Mouse (Mus musculus) CH12.LX (cell line): ENCODE data around the gene Fgfr2. TPM values are rescaled to one million over a fixed set of nuclear protein-coding genes. Genes with fewer than 3 reads are reported as not detected.

ENCODE experiments used
- DNase-seq: peaks from one replicate; pipeline ENCODE4 v3.0.0-alpha.2; 2013; ENCODE audit errors: extremely low read depth
- H3K27ac ChIP-seq: 2 replicates; pipeline ENCODE4 v1.5.1; 2012; ENCODE audit warnings: low read depth, mild to moderate bottlenecking, control low read depth, moderate library complexity; ENCODE audit not compliant: insufficient read depth
- H3K27me3 ChIP-seq: replicated peaks from 2 replicates; pipeline ENCODE3; 2012; ENCODE audit warnings: inconsistent platforms
- H3K36me3 ChIP-seq, 2 experiments: replicated peaks in 1 of 2; 2 replicates each; pipeline versions ENCODE3 to v1.6.1; 2012; ENCODE audit warnings: inconsistent platforms in 1 of 2, low read length in 1 of 2, mild to moderate bottlenecking in 1 of 2, mixed read lengths in 1 of 2, moderate library complexity in 1 of 2; ENCODE audit not compliant: control insufficient read depth in 1 of 2, insufficient read depth in 1 of 2
- H3K4me1 ChIP-seq, 2 experiments: 2 replicates each; pipeline ENCODE4 v1.6.1; 2012; ENCODE audit warnings: inconsistent platforms in 1 of 2, moderate library complexity in 1 of 2; ENCODE audit not compliant: insufficient read depth in 2 of 2, control insufficient read depth in 1 of 2
- H3K4me2 ChIP-seq: 2 replicates; pipeline ENCODE4 v1.6.1; 2012; ENCODE audit warnings: low read depth, mild to moderate bottlenecking, control low read depth; ENCODE audit not compliant: poor library complexity, insufficient read depth, severe bottlenecking
- H3K4me3 ChIP-seq, 3 experiments: fragments of 150-350 bp in 1 of 3; sonication (generic) in 1 of 3; replicated peaks in 1 of 3; 2 replicates each; pipeline versions ENCODE3 to v1.5.1; 2011 to 2012; ENCODE audit warnings: low read depth in 2 of 3, low read length in 2 of 3, mild to moderate bottlenecking in 2 of 3, moderate library complexity in 2 of 3, control low read depth in 1 of 3, improper control_type of control experiment in 1 of 3, inconsistent platforms in 1 of 3, mixed read lengths in 1 of 3; ENCODE audit not compliant: poor library complexity in 1 of 3
- H3K79me2 ChIP-seq: replicated peaks from 2 replicates; pipeline ENCODE4 v1.6.1; 2012; ENCODE audit warnings: mild to moderate bottlenecking, moderate library complexity; ENCODE audit not compliant: control insufficient read depth, poor library complexity, insufficient read depth, severe bottlenecking; ENCODE audit errors: extremely low read depth
- H3K9ac ChIP-seq: 2 replicates; pipeline ENCODE4 v1.6.1; 2012; ENCODE audit warnings: low read depth, mild to moderate bottlenecking, control low read depth, moderate library complexity; ENCODE audit not compliant: insufficient read depth
- H3K9me3 ChIP-seq: replicated peaks from 2 replicates; pipeline ENCODE3; 2012; ENCODE audit warnings: low read length, inconsistent platforms, mixed read lengths
- BHLHE40 ChIP-seq: IDR thresholded peaks from 2 replicates; pipeline ENCODE4 v1.6.1; 2011; ENCODE audit warnings: mild to moderate bottlenecking, low read depth, low read length, improper control_type of control experiment
- CTCF ChIP-seq, 2 experiments: IDR thresholded peaks in 1 of 2; conservative IDR thresholded peaks in 1 of 2; 2 replicates each; pipeline ENCODE4 v1.5.1; 2011 to 2012; ENCODE audit warnings: low read depth in 2 of 2, low read length in 2 of 2, improper control_type of control experiment in 1 of 2, inconsistent platforms in 1 of 2, mild to moderate bottlenecking in 1 of 2, moderate library complexity in 1 of 2
- ELF1 ChIP-seq: IDR thresholded peaks from 2 replicates; pipeline ENCODE4 v1.6.1; 2014; ENCODE audit warnings: low read depth, mild to moderate bottlenecking, inconsistent platforms, low read length, improper control_type of control experiment
- EP300 ChIP-seq: IDR thresholded peaks from 2 replicates; pipeline ENCODE4 v1.6.1; 2011; ENCODE audit warnings: low read length, improper control_type of control experiment
- ETS1 ChIP-seq: conservative IDR thresholded peaks from 2 replicates; pipeline ENCODE4 v1.6.1; 2012; ENCODE audit warnings: low read depth, mild to moderate bottlenecking, inconsistent platforms, low read length, improper control_type of control experiment, moderate library complexity
- KAT2A ChIP-seq: IDR thresholded peaks from 2 replicates; pipeline ENCODE4 v1.6.1; 2012; ENCODE audit warnings: low read length, improper control_type of control experiment, inconsistent platforms; ENCODE audit not compliant: insufficient replicate concordance
- MAFK ChIP-seq: IDR thresholded peaks from 2 replicates; pipeline ENCODE4 v1.6.1; 2011; ENCODE audit warnings: low read length, improper control_type of control experiment; ENCODE audit not compliant: insufficient replicate concordance
- MAX ChIP-seq: IDR thresholded peaks from 2 replicates; pipeline ENCODE4 v1.6.1; 2011; ENCODE audit warnings: low read length, improper control_type of control experiment
- MAZ ChIP-seq: IDR thresholded peaks from 2 replicates; pipeline ENCODE4 v1.6.1; 2012; ENCODE audit warnings: low read depth, mild to moderate bottlenecking, inconsistent platforms, low read length, improper control_type of control experiment, moderate library complexity
- MEF2A ChIP-seq: IDR thresholded peaks from 2 replicates; pipeline ENCODE4 v1.6.1; 2014; ENCODE audit warnings: low read depth, mild to moderate bottlenecking, inconsistent platforms, low read length, improper control_type of control experiment, borderline replicate concordance
- MYC ChIP-seq: IDR thresholded peaks from 2 replicates; pipeline ENCODE4 v1.6.1; 2011; ENCODE audit warnings: low read depth, mild to moderate bottlenecking, improper control_type of control experiment, low read length
- NRF1 ChIP-seq: IDR thresholded peaks from 2 replicates; pipeline ENCODE4 v1.6.1; 2014; ENCODE audit warnings: low read depth, mild to moderate bottlenecking, inconsistent platforms, low read length, improper control_type of control experiment, moderate library complexity
- PAX5 ChIP-seq: IDR thresholded peaks from 2 replicates; pipeline ENCODE4 v1.6.1; 2012; ENCODE audit warnings: low read length, inconsistent platforms, mixed read lengths
- POLR2AphosphoS2 ChIP-seq: IDR thresholded peaks from 2 replicates; pipeline ENCODE4 v1.6.1; 2011; ENCODE audit warnings: low read depth, low read length, improper control_type of control experiment
- RAD21 ChIP-seq: IDR thresholded peaks from 2 replicates; pipeline ENCODE4 v1.6.1; 2011; ENCODE audit warnings: low read depth, mild to moderate bottlenecking, low read length, improper control_type of control experiment, moderate library complexity
- TBP ChIP-seq: conservative IDR thresholded peaks from 2 replicates; pipeline ENCODE4 v1.6.1; 2011; ENCODE audit warnings: low read depth, low read length, improper control_type of control experiment
- TCF12 ChIP-seq: IDR thresholded peaks from 2 replicates; pipeline ENCODE4 v1.6.1; 2014; ENCODE audit warnings: low read depth, mild to moderate bottlenecking, inconsistent platforms, low read length, improper control_type of control experiment
- UBTF ChIP-seq: IDR thresholded peaks from 2 replicates; pipeline ENCODE4 v1.6.1; 2012; ENCODE audit warnings: low read depth, mild to moderate bottlenecking, inconsistent platforms, low read length, improper control_type of control experiment, moderate library complexity
- USF1 ChIP-seq: IDR thresholded peaks from 2 replicates; pipeline ENCODE4 v1.6.1; 2014; ENCODE audit warnings: low read depth, mild to moderate bottlenecking, inconsistent platforms, low read length, improper control_type of control experiment
- ZC3H11A ChIP-seq: IDR thresholded peaks from 2 replicates; pipeline ENCODE4 v1.6.1; 2012; ENCODE audit warnings: low read depth, mild to moderate bottlenecking, inconsistent platforms, low read length, improper control_type of control experiment
- ZMIZ1 ChIP-seq: IDR thresholded peaks from 2 replicates; pipeline ENCODE4 v1.6.1; 2012; ENCODE audit warnings: low read depth, mild to moderate bottlenecking, inconsistent platforms, low read length, improper control_type of control experiment
- dilution Hi-C: fragments of 300-500 bp; cut with MboI; formaldehyde crosslinking; loops from 2 replicates; pipeline ENCODE4 v1.14.3; 2020; ENCODE audit warnings: low sequenced_read_pairs; ENCODE audit not compliant: extremely low pct_unique_long_range_greater_than_20kb, extremely low pct_ligation_motif_present
- in situ Hi-C: fragments of 300-500 bp; cut with MboI; formaldehyde crosslinking; loops from 3 replicates; pipeline ENCODE4 v1.14.3; 2019; ENCODE audit warnings: low sequenced_read_pairs, low pct_ligation_motif_present, low pct_unique_long_range_greater_than_20kb, mixed read lengths
- polyA plus RNA-seq: library from polyadenylated mRNA; unstranded; fragments of >175 nt; gene quantifications from 2 replicates; pipeline ENCODE4 v1.2.1, GENCODE M21; 2012; ENCODE audit warnings: low read depth; ENCODE audit not compliant: insufficient read length
- total RNA-seq, 2 experiments: library from RNA; depleted of rRNA; stranded (reverse); fragments of 300-350 nt in 1 of 2; fragments of >200 nt in 1 of 2; gene quantifications; 2 replicates each; pipeline ENCODE4 v1.2.3; 2012 to 2014

Gene Fgfr2
- total and polyA plus RNA-seq, 3 experiments = not detected

DNA sequence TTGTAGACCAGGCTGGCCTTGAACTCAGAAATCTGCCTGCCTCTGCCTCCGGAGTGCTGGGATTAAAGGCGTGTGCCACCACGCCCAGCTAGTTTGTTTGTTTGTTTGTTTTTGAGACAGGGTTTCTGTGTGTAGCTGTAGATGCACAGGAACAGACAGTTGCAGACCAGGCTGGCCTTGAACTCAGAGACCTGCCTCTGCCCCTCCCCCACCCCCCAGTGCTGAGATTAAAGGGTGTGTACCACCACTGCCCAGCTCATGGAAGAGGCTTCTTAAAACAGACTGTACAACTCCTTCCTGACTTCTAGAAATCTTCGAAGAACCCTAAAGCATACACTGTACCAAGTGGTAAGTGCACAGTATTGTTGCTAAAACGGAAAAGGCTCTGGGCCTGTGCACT lies 2577.7 kb downstream of the Fgfr2 start:
- in situ Hi-C loops (no loop called here), dilution Hi-C loops (no loop called here)
- no peak for TF ChIP-seq RAD21
- Histone ChIP-seq H3K27ac (no peak overlapping the region), H3K9ac (peak overlapping the region; percentile 90; the same call in 1 of the 2 replicates), H3K4me1 (peaks cover 10 to 21% of the 10 kb centered on the region in 2 experiments; a peak in 3 of 4 replicates), H3K4me3 (peak overlapping the region in 1 of 3 experiments; percentile 79), H3K4me2 (peak overlapping the region; percentile 81; the same call in 1 of the 2 replicates), H3K9me3 (peaks cover 9% of the 10 kb centered on the region), H3K27me3 (peaks cover 13% of the 10 kb centered on the region), H3K36me3 (peaks cover 28 to 47% of the 10 kb centered on the region in 2 experiments), H3K79me2 (peaks cover 38% of the 10 kb centered on the region)
- no peak for DNase-seq

- H3K36me3 ChIP-seq = peaks cover 46 to 70% of the 10 kb centered on the region in 2 experiments
- no peak overlapping the region for H3K27ac ChIP-seq
- H3K4me3 ChIP-seq = no peak overlapping the region
- no peak for DNase-seq
- H3K79me2 ChIP-seq = peaks cover 38% of the 10 kb centered on the region
- dilution Hi-C loops (no loop called here), in situ Hi-C loops (no loop called here)
- peaks cover 10 to 21% of the 10 kb centered on the region in 2 experiments; a peak in 3 of 4 replicates for H3K4me1 ChIP-seq
- no peak overlapping the region for H3K4me2 ChIP-seq
- no peak overlapping the region for H3K9ac ChIP-seq
- no peaks in the 10 kb centered on the region for H3K9me3 ChIP-seq
- no peaks in the 10 kb centered on the region for H3K27me3 ChIP-seq
- TF ChIP-seq PAX5 (no peak), MYC (no peak), ETS1 (no peak), ZC3H11A (no peak), UBTF (no peak), POLR2AphosphoS2 (no peak), EP300 (no peak), MAFK (no peak), KAT2A (no peak), BHLHE40 (no peak)
These were observed 2580.0 kb downstream of the Fgfr2 start for GRCm38 (mm10) chr7:130543181-130543580.

DNA sequence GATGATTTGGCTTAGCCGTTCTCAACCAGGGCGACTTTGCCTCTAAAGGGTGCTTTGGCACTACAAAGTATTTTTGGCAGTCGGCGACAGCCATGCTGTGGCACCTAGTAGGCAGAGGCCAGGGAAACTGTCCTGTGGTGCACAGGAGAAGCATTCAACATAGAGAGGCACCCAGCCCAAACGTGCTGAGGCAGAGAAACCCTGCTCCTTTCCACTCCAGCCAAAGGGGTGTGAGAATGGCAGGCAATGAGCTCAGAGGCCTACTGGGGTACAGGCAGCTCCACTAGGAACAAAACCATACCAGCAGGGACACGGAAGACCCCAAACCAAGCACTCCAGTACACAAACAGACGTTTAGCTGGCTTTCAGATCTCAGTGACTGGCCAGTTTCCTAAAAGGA lies 2583.0 kb downstream of the Fgfr2 start:
- H3K79me2 ChIP-seq = peaks cover 24% of the 10 kb centered on the region
- in situ Hi-C loops (no loop called here), dilution Hi-C loops (no loop called here)
- no peak overlapping the region for H3K4me3 ChIP-seq
- H3K4me2 ChIP-seq = no peak overlapping the region
- H3K36me3 ChIP-seq = peaks cover 63 to 96% of the 10 kb centered on the region in 2 experiments
- H3K27ac ChIP-seq = no peak overlapping the region
- H3K9me3 ChIP-seq = no peaks in the 10 kb centered on the region
- TF ChIP-seq ETS1 = no peak
- TF ChIP-seq TBP = no peak
- no peak for TF ChIP-seq TCF12
- TF ChIP-seq MAX = no peak
- no peak for TF ChIP-seq NRF1
- TF ChIP-seq UBTF = no peak
- TF ChIP-seq USF1 = no peak
- TF ChIP-seq CTCF (conservative IDR thresholded peaks at IDR 0.05 in 1 of 2, IDR thresholded peaks at IDR 0.05 in 1 of 2; ENCODE audit: low read depth in 2 of 2, low read length in 2 of 2) = no peak
- TF ChIP-seq RAD21 = no peak
- no peak for TF ChIP-seq ZMIZ1
- TF ChIP-seq MAZ = no peak
- no peak for TF ChIP-seq PAX5
- TF ChIP-seq MEF2A = no peak
- TF ChIP-seq ELF1 = no peak
- no peak for TF ChIP-seq EP300
- H3K27me3 ChIP-seq = no peaks in the 10 kb centered on the region
- no peak for DNase-seq
- H3K9ac ChIP-seq = no peak overlapping the region
- H3K4me1 ChIP-seq = peaks cover 0 to 8% of the 10 kb centered on the region in 2 experiments; a peak in 2 of 4 replicates
